Mouse (Mus musculus) ovary, adult 18-20 months (tissue): ENCODE measurements around the gene Emcn.

Experiments
- DNase-seq: peaks from one replicate; pipeline ENCODE4 v3.0.0; 2022; ENCODE audit warnings: low spot score, mixed read lengths

Emcn gene

DNA sequence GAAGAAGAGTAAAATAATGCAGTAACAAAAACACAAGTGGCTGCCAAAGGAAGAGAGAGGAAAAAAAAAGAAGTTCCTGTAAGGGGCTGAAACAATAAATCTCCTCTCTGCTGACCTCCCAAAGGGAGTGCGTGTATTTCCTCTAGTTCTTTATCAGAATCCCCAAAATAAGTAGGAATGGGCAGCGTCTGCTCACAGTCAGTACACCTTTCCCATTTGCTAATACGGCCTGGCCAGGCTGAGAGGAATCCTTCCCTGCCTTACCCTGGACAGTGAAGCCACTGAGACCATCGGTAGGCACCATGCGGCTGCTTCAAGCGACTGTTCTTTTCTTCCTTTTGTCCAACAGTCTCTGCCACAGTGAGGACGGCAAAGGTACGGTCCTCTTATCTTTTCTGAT is at the start of gene Emcn:
TSS of gene Emcn (plus strand) at position 130 of the 400 bp plus-strand sequence.
- no peak for DNase-seq

GRCm38 (mm10) chr3:137293174-137293591 is 47.7 kb upstream of the Emcn start:
- DNase-seq, result no peak

- no peak for DNase-seq
Observed at GRCm38 (mm10) chr3:137298230-137298629, 42.6 kb upstream of the Emcn start.

DNA sequence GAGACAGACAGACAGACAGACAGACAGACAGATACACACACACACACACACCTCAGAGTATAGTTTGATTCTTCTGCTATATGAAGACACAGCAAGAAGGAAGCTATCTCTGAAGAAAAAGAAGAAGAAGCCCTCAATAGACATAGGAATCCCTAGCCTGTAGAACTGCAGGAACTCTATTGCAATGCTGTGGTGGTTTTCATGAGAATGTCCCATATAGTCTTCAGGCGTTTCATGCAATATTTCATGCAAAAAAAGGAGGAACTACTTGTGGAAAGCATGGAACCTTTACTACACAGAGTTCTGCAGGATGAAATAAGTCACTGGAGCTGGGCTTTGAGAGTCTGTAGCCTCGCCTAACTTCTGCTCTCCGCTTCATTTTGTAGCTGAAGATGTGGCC is 40.7 kb upstream of the Emcn start:
- DNase-seq, result no peak

- DNase-seq, result no peak
Observed at GRCm38 (mm10) chr3:137301195-137301594, 39.7 kb upstream of the Emcn start.

DNA sequence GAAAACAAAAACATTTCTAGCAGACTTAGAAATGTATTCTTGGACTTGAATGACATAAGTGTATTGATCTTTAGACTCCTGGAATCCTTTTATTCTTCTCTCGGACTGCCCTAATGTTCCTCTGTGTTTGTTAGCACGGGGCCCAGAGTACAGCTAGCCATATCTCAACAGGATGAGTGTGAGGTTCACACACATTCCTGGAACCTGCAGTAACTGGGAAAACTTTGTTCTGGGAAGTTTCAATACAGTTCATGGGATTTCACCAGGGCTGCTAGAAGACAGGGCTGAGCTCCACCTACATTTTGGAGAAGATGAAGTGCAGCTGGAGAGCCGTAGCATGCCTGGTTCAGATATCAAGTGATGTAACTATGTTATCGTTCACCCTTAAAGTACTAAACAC is 38.1 kb upstream of the Emcn start:
- no peak for DNase-seq

GRCm38 (mm10) chr3:137309959-137310358 is 30.9 kb upstream of the Emcn start:
- DNase-seq, result no peak

DNA sequence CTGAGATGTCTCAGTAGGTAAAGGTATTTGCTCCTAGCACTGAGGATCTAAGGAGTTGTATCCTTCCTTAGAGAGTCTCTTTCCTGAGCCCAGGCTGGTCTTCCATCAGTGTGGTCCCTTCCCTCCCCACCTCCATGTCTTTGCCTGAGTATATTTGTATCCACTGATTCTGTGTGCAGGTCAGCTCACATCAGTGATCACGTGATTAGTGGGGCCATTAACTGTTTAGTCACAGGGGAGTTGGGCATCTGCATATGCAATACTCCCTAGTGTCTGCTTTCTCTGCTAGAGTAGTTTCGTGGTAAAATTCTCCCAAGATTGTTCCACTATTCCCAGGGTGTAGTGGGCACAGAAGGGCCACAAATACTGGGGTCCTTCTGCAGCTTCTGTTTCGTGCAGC is 28.3 kb upstream of the Emcn start:
- DNase-seq, result no peak

- no peak for DNase-seq
Observed at GRCm38 (mm10) chr3:137313775-137314362, 27.0 kb upstream of the Emcn start.

DNA sequence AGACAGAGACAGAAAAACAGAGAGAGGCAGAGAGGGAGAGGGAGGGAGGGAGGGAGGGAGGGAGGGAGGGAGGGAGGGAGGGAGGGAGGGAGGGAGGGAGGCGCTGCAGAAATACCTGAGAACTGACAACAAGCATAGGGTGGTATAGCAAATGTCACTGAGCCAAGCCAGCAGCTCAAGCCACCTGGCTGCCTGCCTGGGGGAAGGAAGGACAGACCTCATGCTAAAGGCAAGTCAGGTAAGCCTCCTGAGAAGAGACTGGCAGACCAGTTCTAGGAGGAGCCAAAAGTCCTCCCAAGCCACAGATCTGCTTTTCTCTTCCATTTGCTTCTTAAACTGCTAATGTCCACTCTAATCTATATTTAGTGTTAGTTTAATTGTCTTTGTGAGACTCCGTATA is 22.5 kb upstream of the Emcn start:
- no peak for DNase-seq

DNA sequence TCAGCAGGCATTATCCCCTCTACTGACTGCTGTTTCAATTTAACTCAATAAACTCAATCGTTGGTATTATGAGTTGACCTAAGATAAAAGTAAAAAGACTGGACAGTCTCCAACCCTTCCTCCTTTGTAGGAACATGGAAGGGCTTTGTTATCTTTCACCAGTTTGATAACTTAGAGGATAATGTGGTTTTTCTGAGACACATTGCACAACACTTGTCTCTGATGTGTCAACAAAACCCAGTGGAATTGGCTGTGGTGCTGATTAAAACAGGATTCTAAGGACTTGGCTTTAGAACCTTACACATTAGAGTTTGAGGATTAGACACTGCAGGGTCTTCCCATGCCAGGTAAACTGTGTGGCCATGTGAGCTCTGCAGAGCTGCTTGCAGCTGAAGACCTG is 20.9 kb upstream of the Emcn start:
- no peak for DNase-seq

DNA sequence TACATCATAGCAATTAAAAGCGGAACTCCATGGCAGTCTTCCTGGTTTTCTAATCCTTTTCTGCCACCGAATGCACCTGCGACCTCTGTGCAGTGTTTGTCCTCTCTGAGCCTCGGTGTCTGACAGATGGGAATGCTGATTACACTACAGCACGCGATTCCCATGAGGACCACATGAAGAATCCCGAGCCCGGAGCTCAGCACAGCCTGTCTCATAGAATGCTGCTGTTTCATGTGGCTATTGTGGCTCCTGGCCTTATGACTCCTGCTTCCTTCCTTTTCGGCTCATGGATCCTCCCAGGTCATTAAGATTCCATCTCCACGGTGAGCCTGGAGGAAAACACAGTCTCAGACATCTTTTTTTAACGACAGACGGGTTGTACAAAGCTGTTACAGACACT is 18.6 kb upstream of the Emcn start:
- DNase-seq, result no peak

- no peak for DNase-seq
Observed at GRCm38 (mm10) chr3:137329898-137330297, 11.0 kb upstream of the Emcn start.

DNA sequence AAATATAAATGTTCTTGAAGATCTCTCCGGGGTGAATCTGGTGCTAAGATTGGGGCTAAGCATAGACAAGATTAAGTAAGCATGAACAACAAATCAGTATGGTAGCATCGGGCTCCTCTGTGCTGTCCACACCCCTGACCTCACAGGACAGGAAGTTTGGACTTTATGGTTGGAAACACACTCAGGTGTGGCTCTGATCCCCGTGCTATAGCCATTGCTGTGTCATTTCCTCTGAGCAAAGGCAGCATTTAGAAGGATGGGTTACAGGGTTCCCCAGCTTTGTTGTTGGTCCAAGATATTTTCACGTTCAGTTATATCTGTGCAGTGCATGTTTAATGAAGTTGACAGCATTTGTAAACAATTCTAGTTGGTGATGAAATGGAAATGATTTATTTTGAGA is 9.9 kb upstream of the Emcn start:
- DNase-seq, result no peak

DNA sequence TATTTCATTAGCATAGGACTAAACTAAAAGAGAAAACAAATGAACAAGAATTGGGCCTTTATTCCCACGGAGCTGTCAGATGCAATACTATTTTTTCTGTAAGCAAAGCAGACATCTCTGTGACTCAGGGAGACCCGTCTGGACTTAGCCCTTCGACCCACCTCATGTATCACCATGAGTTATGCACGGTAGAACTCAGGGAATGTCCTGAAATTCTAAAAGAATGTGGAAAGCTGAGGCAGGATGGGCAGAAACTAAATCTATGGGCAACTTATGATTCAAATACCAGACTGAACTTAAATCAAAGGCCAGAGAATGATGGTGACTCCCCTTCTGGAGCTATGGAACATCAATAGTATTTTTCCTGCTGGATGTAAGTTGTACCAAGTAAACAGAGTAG is 8.3 kb upstream of the Emcn start:
- DNase-seq, result no peak

- no peak for DNase-seq
Observed at GRCm38 (mm10) chr3:137335957-137336356, 4.9 kb upstream of the Emcn start.

DNA sequence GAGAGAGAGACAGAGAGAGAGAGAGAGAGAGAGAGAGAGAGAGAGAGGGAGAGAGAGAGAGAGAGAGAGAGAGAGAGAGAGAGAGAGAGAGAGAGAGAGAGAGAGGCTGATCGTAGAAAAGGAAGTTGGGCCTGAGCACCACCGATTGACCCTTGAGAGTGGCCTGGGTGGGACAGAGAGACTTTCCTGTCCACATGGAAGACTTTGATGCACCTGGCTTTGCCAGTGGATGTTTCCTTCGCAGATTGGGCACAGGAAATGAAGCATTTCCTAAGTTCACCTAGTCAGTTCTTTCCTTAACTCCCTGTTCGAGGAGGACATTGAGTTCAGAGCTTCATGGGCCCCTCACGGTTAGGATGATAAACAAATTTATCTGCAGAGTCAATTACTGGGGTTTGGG is 2.6 kb downstream of the Emcn start:
- no peak for DNase-seq

GRCm38 (mm10) chr3:137351882-137352281 is 11.0 kb downstream of the Emcn start:
- no peak for DNase-seq

DNA sequence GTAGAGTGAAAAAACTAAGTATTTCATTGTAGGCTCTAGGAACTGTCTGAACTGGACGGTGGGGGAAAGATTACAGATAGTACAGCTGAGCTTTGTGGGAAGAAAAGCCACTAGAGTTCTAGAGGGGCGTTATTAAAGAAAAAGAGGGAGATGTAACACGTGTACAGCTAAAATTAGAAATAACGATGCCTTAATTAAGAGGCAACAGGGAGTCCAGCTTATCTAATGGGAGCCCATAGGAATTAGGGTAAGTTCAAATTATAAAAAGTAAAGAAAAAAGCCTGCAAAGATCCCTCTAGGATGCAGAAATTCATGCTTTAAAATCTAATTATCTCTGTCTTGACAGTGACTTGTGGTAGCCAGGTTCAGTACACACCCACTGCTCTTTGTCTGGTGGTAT is 15.8 kb downstream of the Emcn start:
- no peak for DNase-seq

DNA sequence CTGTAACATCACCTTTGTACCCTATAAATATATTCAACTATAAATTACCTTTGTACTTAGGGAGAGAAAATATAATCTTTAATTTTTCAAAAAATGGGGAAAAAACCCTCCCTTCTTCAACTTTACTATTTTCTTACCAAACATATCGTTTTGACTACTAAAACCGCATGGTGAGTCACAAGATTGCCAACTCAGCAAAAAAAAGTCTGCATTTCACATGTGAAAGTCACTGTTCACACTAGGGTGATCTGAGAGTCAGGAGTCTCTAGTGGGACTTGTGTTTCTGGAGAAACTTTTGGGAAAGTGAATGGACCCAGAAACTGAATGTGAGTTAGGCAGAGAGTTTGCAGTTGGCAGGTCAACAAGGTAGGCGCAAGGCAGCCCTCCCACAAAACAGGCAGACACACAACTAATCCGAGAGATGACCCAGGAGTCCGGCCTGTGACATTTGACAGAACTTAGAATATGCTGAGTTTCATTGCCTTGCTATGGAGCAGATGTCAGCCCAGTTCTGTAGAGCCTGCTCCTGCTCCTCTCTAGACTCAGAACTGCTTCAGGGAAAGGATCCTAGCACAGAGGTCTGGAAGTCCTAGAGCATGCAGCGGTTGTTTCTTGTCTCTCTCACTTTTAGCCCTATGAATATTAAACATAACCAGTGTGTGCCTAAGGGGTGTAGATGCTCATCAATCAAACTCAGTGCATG is 26.4 kb downstream of the Emcn start:
- DNase-seq, result no peak

DNA sequence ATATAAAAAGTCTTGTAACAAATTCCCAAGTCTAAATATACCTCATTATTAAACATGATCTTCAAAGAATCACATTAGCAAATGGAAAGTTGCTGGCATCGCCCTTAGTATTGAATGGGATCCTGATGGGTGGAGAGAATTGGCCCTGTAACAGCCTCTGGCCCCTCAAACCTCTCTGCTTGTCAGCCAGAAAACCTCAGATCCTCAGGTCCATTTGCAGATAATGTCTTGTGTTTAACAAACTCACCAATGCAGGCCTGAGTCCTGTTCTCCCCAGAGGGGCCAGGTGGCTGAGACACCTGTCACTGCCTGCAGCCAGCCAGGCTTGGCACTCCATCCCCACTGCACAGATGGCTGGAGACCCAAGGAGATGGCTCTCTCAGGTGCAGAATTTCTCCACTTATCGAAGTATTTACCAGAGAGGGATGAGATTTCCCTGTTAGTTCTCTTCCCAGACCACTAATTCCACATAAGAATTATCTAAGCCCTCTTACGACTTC is 27.0 kb downstream of the Emcn start:
- DNase-seq, result no peak

GRCm38 (mm10) chr3:137372854-137373253 is 32.0 kb downstream of the Emcn start:
- DNase-seq, result no peak

DNA sequence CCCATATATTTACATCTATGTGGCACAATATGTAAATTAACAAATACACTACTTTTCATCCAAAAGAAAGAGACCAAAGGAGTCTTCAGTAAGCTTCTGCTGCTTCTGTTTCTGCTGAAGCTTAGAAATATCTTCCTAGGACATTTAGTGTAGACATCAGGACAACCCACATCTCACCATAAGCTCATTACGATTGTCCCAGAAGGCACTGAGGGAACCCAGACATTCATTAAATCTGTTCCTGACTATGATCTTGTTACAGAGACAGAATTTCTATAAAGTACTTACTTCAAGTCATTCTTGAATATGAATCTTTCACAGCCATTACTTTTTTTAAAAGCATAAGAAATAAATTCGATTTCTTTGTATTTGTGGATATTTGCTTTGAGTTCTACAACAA is 41.4 kb downstream of the Emcn start:
- DNase-seq, result no peak

DNA sequence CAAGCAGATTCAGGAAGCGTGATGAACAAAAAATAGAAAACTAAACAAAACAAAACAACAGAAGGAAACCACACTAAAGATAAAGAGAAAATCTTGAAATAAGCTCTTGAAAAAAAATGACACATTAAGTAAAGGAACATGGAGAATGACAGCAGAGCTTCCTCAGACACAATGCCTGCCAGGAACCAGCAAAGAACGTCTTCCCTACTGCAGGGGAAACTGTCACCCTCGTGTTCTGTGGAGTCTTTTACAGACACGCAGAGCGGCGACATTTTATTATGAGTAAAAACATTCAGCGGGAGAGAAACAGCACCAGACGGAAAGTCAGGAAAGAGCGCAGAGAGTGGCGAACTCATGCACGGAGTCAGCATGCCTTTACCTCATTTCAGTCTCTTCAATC is 54.7 kb downstream of the Emcn start:
- DNase-seq, result no peak
